Mouse (Mus musculus) layer of hippocampus, adult 9-11 months (tissue): ENCODE results near the gene Fndc3b.
A peak's percentile ranks its signal among the peaks of the same experiment; 100 is the strongest.

Experiments used
- DNase-seq: peaks from one replicate; pipeline ENCODE4 v3.0.0; 2022

Fndc3b gene

GRCm38 (mm10) chr3:27615479-27615878 lies 95.6 kb downstream of the Fndc3b start:
- DNase-seq, result no peak

- no peak for DNase-seq
These were observed 97.3 kb downstream of the Fndc3b start for GRCm38 (mm10) chr3:27613828-27614227.

- DNase-seq, result no peak
These were observed 98.1 kb downstream of the Fndc3b start for GRCm38 (mm10) chr3:27613011-27613410.

- DNase-seq, result no peak
These were observed 99.1 kb downstream of the Fndc3b start for GRCm38 (mm10) chr3:27611986-27612385.

- DNase-seq, result no peak
These were observed 100.6 kb downstream of the Fndc3b start for GRCm38 (mm10) chr3:27610547-27610946.

GRCm38 (mm10) chr3:27610089-27610488 lies 101.0 kb downstream of the Fndc3b start:
- DNase-seq, result no peak

- DNase-seq, result no peak
These were observed 103.3 kb downstream of the Fndc3b start for GRCm38 (mm10) chr3:27607796-27608151.

- peak; percentile 49 for DNase-seq
These were observed 103.9 kb downstream of the Fndc3b start for GRCm38 (mm10) chr3:27607081-27607795.

GRCm38 (mm10) chr3:27606626-27607025 lies 104.5 kb downstream of the Fndc3b start:
- no peak for DNase-seq

GRCm38 (mm10) chr3:27605613-27606012 lies 105.5 kb downstream of the Fndc3b start:
- DNase-seq, result no peak

- no peak for DNase-seq
These were observed 106.0 kb downstream of the Fndc3b start for GRCm38 (mm10) chr3:27605081-27605480.

- DNase-seq, result no peak
These were observed 106.5 kb downstream of the Fndc3b start for GRCm38 (mm10) chr3:27604629-27605028.

GRCm38 (mm10) chr3:27603905-27604620 lies 107.0 kb downstream of the Fndc3b start:
- no peak for DNase-seq

GRCm38 (mm10) chr3:27600645-27601044 lies 110.5 kb downstream of the Fndc3b start:
- DNase-seq, result no peak

- no peak for DNase-seq
These were observed 110.9 kb downstream of the Fndc3b start for GRCm38 (mm10) chr3:27600197-27600596.

GRCm38 (mm10) chr3:27598437-27599382 lies 112.4 kb downstream of the Fndc3b start:
- no peak for DNase-seq

GRCm38 (mm10) chr3:27593485-27594138 lies 117.5 kb downstream of the Fndc3b start:
- DNase-seq, result no peak

GRCm38 (mm10) chr3:27592728-27593484 lies 118.2 kb downstream of the Fndc3b start:
- DNase-seq, result no peak

- DNase-seq, result no peak
These were observed 120.3 kb downstream of the Fndc3b start for GRCm38 (mm10) chr3:27590823-27591222.

GRCm38 (mm10) chr3:27589305-27589704 lies 121.8 kb downstream of the Fndc3b start:
- no peak for DNase-seq

GRCm38 (mm10) chr3:27588604-27589003 lies 122.5 kb downstream of the Fndc3b start:
- no peak for DNase-seq
